Mouse (Mus musculus): ENCODE results near the gene Sdc4. TPM values are rescaled to one million over a fixed set of nuclear protein-coding genes. Genes with fewer than 3 reads are reported as not detected.

Sdc4 gene
- polyA plus RNA-seq, 1 experiment from 2014 or later, result 41.9 TPM

Other genes starting within 250 kb of the Sdc4 start
- gene Wfdc15a, start 243.8 kb downstream of the Sdc4 start, polyA plus RNA-seq (2015; fragmentation: Nextera tagmentation; extraction: Ambion mirVana), result not detected in 2 replicates
- gene Wfdc15b, start 222.2 kb downstream of the Sdc4 start, polyA plus RNA-seq (2015; fragmentation: Nextera tagmentation; extraction: Ambion mirVana), result not detected in 2 replicates
- gene Svs2, start 205.4 kb downstream of the Sdc4 start, polyA plus RNA-seq (2015; fragmentation: Nextera tagmentation; extraction: Ambion mirVana), result not detected in 2 replicates
- not detected in 2 replicates for gene Svs3b, start 187.2 kb downstream of the Sdc4 start, polyA plus RNA-seq (2015; fragmentation: Nextera tagmentation; extraction: Ambion mirVana)
- not detected in 2 replicates for gene Svs4, start 165.4 kb downstream of the Sdc4 start, polyA plus RNA-seq (2015; fragmentation: Nextera tagmentation; extraction: Ambion mirVana)
- gene Svs3a, start 154.6 kb downstream of the Sdc4 start, polyA plus RNA-seq (2015; fragmentation: Nextera tagmentation; extraction: Ambion mirVana), result not detected in 2 replicates
- gene Svs6, start 127.1 kb downstream of the Sdc4 start, polyA plus RNA-seq (2015; fragmentation: Nextera tagmentation; extraction: Ambion mirVana), result not detected in 2 replicates
- not detected in 2 replicates for gene Svs5, start 111.1 kb downstream of the Sdc4 start, polyA plus RNA-seq (2015; fragmentation: Nextera tagmentation; extraction: Ambion mirVana)
- gene Slpi, start 54.8 kb downstream of the Sdc4 start, polyA plus RNA-seq (2015; fragmentation: Nextera tagmentation; extraction: Ambion mirVana), result 1.3 and 1.6 TPM in 2 replicates
- 0.25 and 0.80 TPM in 2 replicates for gene Rbpjl, start 40.7 kb downstream of the Sdc4 start, polyA plus RNA-seq (2015; fragmentation: Nextera tagmentation; extraction: Ambion mirVana)
- 8.4 and 14.9 TPM in 2 replicates for gene Matn4, start 38.7 kb downstream of the Sdc4 start, polyA plus RNA-seq (2015; fragmentation: Nextera tagmentation; extraction: Ambion mirVana)
- gene Sys1, start 13.1 kb upstream of the Sdc4 start, polyA plus RNA-seq (2015; fragmentation: Nextera tagmentation; extraction: Ambion mirVana), result 32.0 and 40.4 TPM in 2 replicates
- gene Gm20458, start 17.1 kb upstream of the Sdc4 start, polyA plus RNA-seq (2015; fragmentation: Nextera tagmentation; extraction: Ambion mirVana), result 10.5 and 13.5 TPM in 2 replicates
- not detected in 2 replicates for gene Trp53tg5, start 29.8 kb upstream of the Sdc4 start, polyA plus RNA-seq (2015; fragmentation: Nextera tagmentation; extraction: Ambion mirVana)
- gene Dbndd2, start 42.2 kb upstream of the Sdc4 start, polyA plus RNA-seq (2015; fragmentation: Nextera tagmentation; extraction: Ambion mirVana), result 8.6 and 16.5 TPM in 2 replicates
- gene Pigt, start 53.6 kb upstream of the Sdc4 start, polyA plus RNA-seq (2015; fragmentation: Nextera tagmentation; extraction: Ambion mirVana), result 42.1 and 54.1 TPM in 2 replicates
- gene Wfdc2, start 118.5 kb upstream of the Sdc4 start, polyA plus RNA-seq (2015; fragmentation: Nextera tagmentation; extraction: Ambion mirVana), result 10.0 and 39.8 TPM in 2 replicates
- gene Spint3, start 129.6 kb upstream of the Sdc4 start, polyA plus RNA-seq (2015; fragmentation: Nextera tagmentation; extraction: Ambion mirVana), result not detected in 2 replicates
- gene Wfdc6a, start 141.6 kb upstream of the Sdc4 start, polyA plus RNA-seq (2015; fragmentation: Nextera tagmentation; extraction: Ambion mirVana), result 0.21 and 0.47 TPM in 2 replicates
- not detected in 2 replicates for gene Eppin, start 149.7 kb upstream of the Sdc4 start, polyA plus RNA-seq (2015; fragmentation: Nextera tagmentation; extraction: Ambion mirVana)
- not detected in 2 replicates for gene Wfdc6b, start 169.6 kb upstream of the Sdc4 start, polyA plus RNA-seq (2015; fragmentation: Nextera tagmentation; extraction: Ambion mirVana)
- not detected in 2 replicates for gene Wfdc8, start 169.7 kb upstream of the Sdc4 start, polyA plus RNA-seq (2015; fragmentation: Nextera tagmentation; extraction: Ambion mirVana)
- not detected in 2 replicates for gene Wfdc16, start 194.9 kb upstream of the Sdc4 start, polyA plus RNA-seq (2015; fragmentation: Nextera tagmentation; extraction: Ambion mirVana)
- 0.31 TPM in 1 of 2 replicates, not detected in the other for gene Wfdc10, start 212.2 kb upstream of the Sdc4 start, polyA plus RNA-seq (2015; fragmentation: Nextera tagmentation; extraction: Ambion mirVana)
- not detected in 2 replicates for gene Wfdc9, start 212.7 kb upstream of the Sdc4 start, polyA plus RNA-seq (2015; fragmentation: Nextera tagmentation; extraction: Ambion mirVana)
- not detected in 2 replicates for gene Wfdc11, start 230.2 kb upstream of the Sdc4 start, polyA plus RNA-seq (2015; fragmentation: Nextera tagmentation; extraction: Ambion mirVana)
- not detected in 2 replicates for gene Wfdc13, start 241.2 kb upstream of the Sdc4 start, polyA plus RNA-seq (2015; fragmentation: Nextera tagmentation; extraction: Ambion mirVana)